Mouse (Mus musculus) hindbrain, embryonic 16.5 days (tissue): ENCODE data around the gene Taar7a. TPM values are rescaled to one million over a fixed set of nuclear protein-coding genes. Genes with fewer than 3 reads are reported as not detected.

Experiments used
- ATAC-seq: fragments of 200-750 bp; cut with Nextera tagmentation; 2 replicates; pipeline ENCODE4 v1.8.0; 2017; ENCODE audit warnings: moderate TSS enrichment, moderate library complexity
- H3K27ac ChIP-seq: fragments of 300-500 bp; sonication (generic); 2 replicates; pipeline ENCODE4 v1.5.1; 2014; ENCODE audit warnings: low read depth, mild to moderate bottlenecking, control low read depth, low read length, moderate library complexity
- H3K27me3 ChIP-seq: fragments of 300-500 bp; sonication (generic); replicated peaks from 2 replicates; pipeline ENCODE4 v1.6.1; 2014; ENCODE audit warnings: low read length; ENCODE audit not compliant: control insufficient read depth, insufficient read depth
- H3K36me3 ChIP-seq: fragments of 300-500 bp; sonication (generic); 2 replicates; pipeline ENCODE4 v1.6.1; 2014; ENCODE audit warnings: mild to moderate bottlenecking, low read length, moderate library complexity, mixed read lengths; ENCODE audit not compliant: control insufficient read depth, insufficient read depth
- H3K4me1 ChIP-seq: fragments of 300-500 bp; sonication (generic); 2 replicates; pipeline ENCODE4 v1.6.1; 2014; ENCODE audit warnings: low read depth, low read length; ENCODE audit not compliant: control insufficient read depth, insufficient read depth
- H3K4me2 ChIP-seq: fragments of 300-500 bp; sonication (generic); 2 replicates; pipeline ENCODE4 v1.6.1; 2014; ENCODE audit warnings: mild to moderate bottlenecking, low read length, control low read depth, moderate library complexity
- H3K4me3 ChIP-seq: fragments of 300-500 bp; sonication (generic); 2 replicates; pipeline ENCODE4 v1.5.1; 2014; ENCODE audit warnings: mild to moderate bottlenecking, low read length, control low read depth, moderate library complexity
- H3K9ac ChIP-seq: fragments of 300-500 bp; sonication (generic); 2 replicates; pipeline ENCODE4 v1.6.1; 2014; ENCODE audit warnings: low read depth, mild to moderate bottlenecking, control low read depth, low read length, moderate library complexity
- H3K9me3 ChIP-seq: fragments of 300-500 bp; sonication (generic); 2 replicates; pipeline ENCODE4 v1.6.1; 2014; ENCODE audit warnings: mild to moderate bottlenecking, low read length, moderate library complexity; ENCODE audit not compliant: control insufficient read depth
- WGBS: fragments of 180-500 bp; shearing (Covaris S2); extraction: QIAGEN DNeasy Blood & Tissue Kit; methylation state at CpG from one replicate; pipeline ENCODE4 v1.1.7; 2014; 5-methylcytosine and 5-hydroxymethylcytosine counted together
- polyA plus RNA-seq: library from polyadenylated mRNA; unstranded; fragments of >200 nt; fragmentation: Nextera tagmentation; extraction: Ambion mirVana; gene quantifications from 2 replicates; pipeline ENCODE4 v1.2.1, GENCODE M21; 2015

The Taar7a gene
- polyA plus RNA-seq: not detected in 2 replicates

GRCm38 (mm10) chr10:23993381-23993780, at the start of gene Taar7a:
Taar7a (minus strand) TSS chr10:23993481.
- no peaks in the 10 kb centered on the region for H3K36me3 ChIP-seq
- WGBS: 90% methylated on average over 3 of the region's 3 CpGs
- H3K4me3 ChIP-seq: no peak within 1 kb of the TSS
- H3K9me3 ChIP-seq: no peaks in the 10 kb centered on the region
- H3K9ac ChIP-seq: no peak within 1 kb of the TSS
- no peaks in the 10 kb centered on the region for H3K4me1 ChIP-seq
- H3K27me3 ChIP-seq: no peaks in the 10 kb centered on the region
- no peak within 1 kb of the TSS for H3K4me2 ChIP-seq
- no peak for ATAC-seq
- no peak within 1 kb of the TSS for H3K27ac ChIP-seq

- H3K9me3 ChIP-seq: no peaks in the 10 kb centered on the region
- H3K4me3 ChIP-seq: no peak overlapping the region
- no peaks in the 10 kb centered on the region for H3K27me3 ChIP-seq
- H3K27ac ChIP-seq: no peak overlapping the region
- no peaks in the 10 kb centered on the region for H3K36me3 ChIP-seq
- no peak overlapping the region for H3K4me2 ChIP-seq
- H3K4me1 ChIP-seq: no peaks in the 10 kb centered on the region
- WGBS: 75% methylated on average over 2 of the region's 2 CpGs
- no peak for ATAC-seq
- no peak overlapping the region for H3K9ac ChIP-seq
Measured at GRCm38 (mm10) chr10:24040120-24040869, 47.0 kb upstream of the Taar7a start.

GRCm38 (mm10) chr10:24037314-24037713, 44.0 kb upstream of the Taar7a start, which contains the start of gene Taar7e:
Taar7e (plus strand) TSS chr10:24037614.
- H3K4me1 ChIP-seq: no peaks in the 10 kb centered on the region
- no peak within 1 kb of the TSS for H3K9ac ChIP-seq
- no peaks in the 10 kb centered on the region for H3K36me3 ChIP-seq
- ATAC-seq: no peak
- 92% methylated on average over 2 of the region's 2 CpGs for WGBS
- no peak within 1 kb of the TSS for H3K4me3 ChIP-seq
- no peak within 1 kb of the TSS for H3K27ac ChIP-seq
- no peaks in the 10 kb centered on the region for H3K9me3 ChIP-seq
- no peaks in the 10 kb centered on the region for H3K27me3 ChIP-seq
- no peak within 1 kb of the TSS for H3K4me2 ChIP-seq

- Histone ChIP-seq H3K9ac (no peak overlapping the region), H3K27me3 (no peaks in the 10 kb centered on the region), H3K4me2 (no peak overlapping the region), H3K9me3 (no peaks in the 10 kb centered on the region), H3K27ac (no peak overlapping the region), H3K4me1 (no peaks in the 10 kb centered on the region), H3K36me3 (no peaks in the 10 kb centered on the region), H3K4me3 (no peak overlapping the region)
- ATAC-seq: no peak
Measured at GRCm38 (mm10) chr10:24031347-24031746, 38.1 kb upstream of the Taar7a start.

GRCm38 (mm10) chr10:24026922-24027321, 33.6 kb upstream of the Taar7a start, which contains the start of gene Taar7d:
Taar7d (plus strand) TSS chr10:24027222.
- Histone ChIP-seq H3K27ac (no peak within 1 kb of the TSS), H3K4me3 (no peak within 1 kb of the TSS), H3K36me3 (no peaks in the 10 kb centered on the region), H3K4me1 (no peaks in the 10 kb centered on the region), H3K9ac (no peak within 1 kb of the TSS), H3K9me3 (no peaks in the 10 kb centered on the region), H3K27me3 (no peaks in the 10 kb centered on the region), H3K4me2 (no peak within 1 kb of the TSS)
- ATAC-seq: no peak

GRCm38 (mm10) chr10:24008143-24008542, 14.9 kb upstream of the Taar7a start:
- Histone ChIP-seq H3K27me3 (no peaks in the 10 kb centered on the region), H3K4me2 (no peak overlapping the region), H3K36me3 (no peaks in the 10 kb centered on the region), H3K27ac (no peak overlapping the region), H3K4me1 (no peaks in the 10 kb centered on the region), H3K4me3 (no peak overlapping the region), H3K9ac (no peak overlapping the region), H3K9me3 (no peaks in the 10 kb centered on the region)
- ATAC-seq: no peak
- WGBS: 95% methylated on average over 1 of the region's 1 CpGs

- Histone ChIP-seq H3K36me3 (no peaks in the 10 kb centered on the region), H3K9me3 (no peaks in the 10 kb centered on the region), H3K27ac (no peak overlapping the region), H3K4me3 (no peak overlapping the region), H3K9ac (no peak overlapping the region), H3K4me2 (no peak overlapping the region), H3K27me3 (no peaks in the 10 kb centered on the region), H3K4me1 (no peaks in the 10 kb centered on the region)
- ATAC-seq: no peak
- whole genome bisulfite sequencing: 64% methylated on average over 2 of the region's 2 CpGs
Measured at GRCm38 (mm10) chr10:24007034-24007433, 13.8 kb upstream of the Taar7a start.

- Histone ChIP-seq H3K4me3 (no peak overlapping the region), H3K4me2 (no peak overlapping the region), H3K27me3 (no peaks in the 10 kb centered on the region), H3K36me3 (no peaks in the 10 kb centered on the region), H3K9me3 (no peaks in the 10 kb centered on the region), H3K27ac (no peak overlapping the region), H3K4me1 (no peaks in the 10 kb centered on the region), H3K9ac (no peak overlapping the region)
- no peak for ATAC-seq
- 90% methylated on average over 1 of the region's 1 CpGs for WGBS
Measured at GRCm38 (mm10) chr10:24006442-24006841, 13.2 kb upstream of the Taar7a start.

- H3K4me2 ChIP-seq: no peak within 1 kb of the TSS
- no peaks in the 10 kb centered on the region for H3K36me3 ChIP-seq
- no peak for ATAC-seq
- 94% methylated on average over 1 of the region's 1 CpGs for WGBS
- no peak within 1 kb of the TSS for H3K9ac ChIP-seq
- no peaks in the 10 kb centered on the region for H3K9me3 ChIP-seq
- H3K27ac ChIP-seq: no peak within 1 kb of the TSS
- no peak within 1 kb of the TSS for H3K4me3 ChIP-seq
- H3K27me3 ChIP-seq: no peaks in the 10 kb centered on the region
- H3K4me1 ChIP-seq: no peaks in the 10 kb centered on the region
Measured at GRCm38 (mm10) chr10:23999639-24000038, 6.4 kb upstream of the Taar7a start, which contains the start of gene Taar7b. Taar7b (plus strand) TSS chr10:23999939.
